Mouse (Mus musculus): ENCODE results near the gene Ap5z1. TPM values are rescaled to one million over a fixed set of nuclear protein-coding genes. Genes with fewer than 3 reads are reported as not detected.

Ap5z1 gene
- polyA plus RNA-seq (2021; fragmentation: Nextera tagmentation): 7.7 and 8.9 TPM in 2 replicates
- long read RNA-seq, experiment 1, transcript Ap5z1-201 (17 exons, 3,689 nt): major isoform, 26 of 70 reads
- long read RNA-seq, experiment 1, partial matches to known transcripts: 19 of 70 reads
- long read RNA-seq, experiment 1, other reads (novel, unspliced or antisense): 23 of 70 reads
- long read RNA-seq, experiment 2, partial matches to known transcripts: 7 of 19 reads
- long read RNA-seq, experiment 2, other reads (novel, unspliced or antisense): 9 of 19 reads

DNA sequence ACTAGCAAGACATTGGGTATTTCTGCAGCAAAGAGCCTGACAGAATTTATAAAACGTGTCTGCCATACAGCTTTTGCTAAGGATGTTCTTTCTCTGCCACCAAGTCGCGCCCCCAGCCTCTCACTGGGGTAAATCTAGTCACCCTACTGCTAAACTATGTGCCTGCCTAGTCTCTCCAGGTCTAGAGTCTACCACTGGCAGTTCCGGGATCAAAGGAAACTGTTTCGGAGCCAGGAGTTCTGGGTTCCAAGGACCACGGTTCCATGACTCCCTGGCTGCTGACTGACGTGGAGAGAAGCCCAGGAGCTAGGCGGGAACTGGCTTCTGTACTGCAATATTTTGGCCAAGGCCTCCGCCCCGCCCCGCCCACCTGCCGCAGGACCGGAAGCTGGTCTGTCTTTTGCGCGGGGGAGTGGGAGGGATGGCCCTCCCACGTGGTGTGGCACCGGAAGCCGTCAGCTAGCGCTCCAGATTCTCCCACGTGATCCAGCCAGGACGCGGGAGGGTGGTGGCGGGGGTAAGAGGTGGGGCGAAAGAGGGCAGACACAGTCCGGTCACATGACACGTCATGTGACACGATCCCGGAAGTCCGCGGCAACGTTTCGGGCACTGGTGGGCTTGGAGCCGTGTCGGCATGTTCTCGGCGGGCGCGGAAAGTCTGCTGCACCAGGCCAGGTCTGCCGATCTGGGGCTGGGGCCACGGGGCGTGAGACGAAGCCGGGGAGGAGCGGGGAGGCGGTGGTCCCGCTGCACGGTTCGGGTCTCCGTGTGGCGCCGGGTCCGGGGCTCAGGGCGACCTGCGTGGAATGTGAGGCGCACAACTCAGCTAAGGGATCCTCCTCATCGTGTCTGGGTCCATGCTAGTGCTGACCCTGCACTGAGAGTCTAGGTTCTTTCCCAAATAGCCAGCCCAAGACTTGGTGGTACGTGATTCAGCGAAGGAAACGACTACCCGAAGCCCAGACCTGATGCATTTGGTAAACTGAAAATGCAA lies at the start of gene Ap5z1:
TSS of gene Ap5z1 (plus strand) at position 484 of the 994 bp plus-strand sequence.

Other genes starting within 250 kb of the Ap5z1 start
- gene Foxk1, start 62.4 kb upstream of the Ap5z1 start, polyA plus RNA-seq (2021; fragmentation: Nextera tagmentation): 1.8 and 33.7 TPM in 2 replicates
- gene Papolb, start 66.1 kb downstream of the Ap5z1 start, polyA plus RNA-seq (2021; fragmentation: Nextera tagmentation): 0.03 TPM in 1 of 2 replicates, not detected in the other
- 3.5 and 6.1 TPM in 2 replicates for gene Radil, start 87.2 kb downstream of the Ap5z1 start, polyA plus RNA-seq (2021; fragmentation: Nextera tagmentation)
- 116 and 144 TPM in 2 replicates for gene Mmd2, start 144.9 kb downstream of the Ap5z1 start, polyA plus RNA-seq (2021; fragmentation: Nextera tagmentation)
- 30.8 and 39.9 TPM in 2 replicates for gene Wipi2, start 163.8 kb downstream of the Ap5z1 start, polyA plus RNA-seq (2021; fragmentation: Nextera tagmentation)
- 3.2 and 5.5 TPM in 2 replicates for gene Slc29a4, start 228.6 kb downstream of the Ap5z1 start, polyA plus RNA-seq (2021; fragmentation: Nextera tagmentation)

Measured in left cerebral cortex, adult 6 months (tissue).